Mouse (Mus musculus): ENCODE results near the gene Krtap5-2. TPM values are rescaled to one million over a fixed set of nuclear protein-coding genes. Genes with fewer than 3 reads are reported as not detected.

Krtap5-2 gene
- polyA plus RNA-seq, 1 experiment from 2014 or later: not detected

Other genes starting within 250 kb of the Krtap5-2 start
- gene Brsk2, start 226.3 kb downstream of the Krtap5-2 start, polyA plus RNA-seq (2014; fragmentation: Nextera tagmentation; extraction: Ambion mirVana): 23.9 and 33.5 TPM in 2 replicates
- gene Mob2, start 114.9 kb downstream of the Krtap5-2 start, polyA plus RNA-seq (2014; fragmentation: Nextera tagmentation; extraction: Ambion mirVana): 53.5 and 57.2 TPM in 2 replicates
- gene Dusp8, start 80.2 kb downstream of the Krtap5-2 start, polyA plus RNA-seq (2014; fragmentation: Nextera tagmentation; extraction: Ambion mirVana): 112 and 126 TPM in 2 replicates
- 0.34 TPM in 1 of 2 replicates, not detected in the other for gene Gm45618, start 55.3 kb downstream of the Krtap5-2 start, polyA plus RNA-seq (2014; fragmentation: Nextera tagmentation; extraction: Ambion mirVana)
- not detected in 2 replicates for gene Gm39115, start 40.0 kb downstream of the Krtap5-2 start, polyA plus RNA-seq (2014; fragmentation: Nextera tagmentation; extraction: Ambion mirVana)
- not detected in 2 replicates for gene Gm45337, start 31.4 kb downstream of the Krtap5-2 start, polyA plus RNA-seq (2014; fragmentation: Nextera tagmentation; extraction: Ambion mirVana)
- not detected in 2 replicates for gene Gm29735, start 18.9 kb downstream of the Krtap5-2 start, polyA plus RNA-seq (2014; fragmentation: Nextera tagmentation; extraction: Ambion mirVana)
- not detected in 2 replicates for gene Gm4553, start 10.3 kb downstream of the Krtap5-2 start, polyA plus RNA-seq (2014; fragmentation: Nextera tagmentation; extraction: Ambion mirVana)
- gene Gm10153, start 14.4 kb upstream of the Krtap5-2 start, polyA plus RNA-seq (2014; fragmentation: Nextera tagmentation; extraction: Ambion mirVana): not detected in 2 replicates
- gene Krtap5-3, start 25.4 kb upstream of the Krtap5-2 start, polyA plus RNA-seq (2014; fragmentation: Nextera tagmentation; extraction: Ambion mirVana): not detected in 2 replicates
- not detected in 2 replicates for gene Gm7579, start 35.9 kb upstream of the Krtap5-2 start, polyA plus RNA-seq (2014; fragmentation: Nextera tagmentation; extraction: Ambion mirVana)
- not detected in 2 replicates for gene Krtap5-5, start 54.0 kb upstream of the Krtap5-2 start, polyA plus RNA-seq (2014; fragmentation: Nextera tagmentation; extraction: Ambion mirVana)
- gene Gm40460, start 65.1 kb upstream of the Krtap5-2 start, polyA plus RNA-seq (2014; fragmentation: Nextera tagmentation; extraction: Ambion mirVana): not detected in 2 replicates
- gene Gm2431, start 82.3 kb upstream of the Krtap5-2 start, polyA plus RNA-seq (2014; fragmentation: Nextera tagmentation; extraction: Ambion mirVana): not detected in 2 replicates
- not detected in 2 replicates for gene Gm4559, start 98.4 kb upstream of the Krtap5-2 start, polyA plus RNA-seq (2014; fragmentation: Nextera tagmentation; extraction: Ambion mirVana)
- not detected in 2 replicates for gene Krtap5-1, start 121.1 kb upstream of the Krtap5-2 start, polyA plus RNA-seq (2014; fragmentation: Nextera tagmentation; extraction: Ambion mirVana)
- not detected in 2 replicates for gene Krtap5-4, start 127.5 kb upstream of the Krtap5-2 start, polyA plus RNA-seq (2014; fragmentation: Nextera tagmentation; extraction: Ambion mirVana)
- gene Ifitm10, start 197.7 kb upstream of the Krtap5-2 start, polyA plus RNA-seq (2014; fragmentation: Nextera tagmentation; extraction: Ambion mirVana): 3.9 and 6.1 TPM in 2 replicates
- 1.8 TPM in 1 of 2 replicates, not detected in the other for gene Gm49369, start 206.7 kb upstream of the Krtap5-2 start, polyA plus RNA-seq (2014; fragmentation: Nextera tagmentation; extraction: Ambion mirVana)
- 208 and 229 TPM in 2 replicates for gene Ctsd, start 212.0 kb upstream of the Krtap5-2 start, polyA plus RNA-seq (2014; fragmentation: Nextera tagmentation; extraction: Ambion mirVana)

Measured in midbrain, embryonic 14.5 days (tissue).